Mouse (Mus musculus) olfactory bulb, adult 2 months (tissue): ENCODE measurements at regions not wholly inside any gene's neighbourhood (a gene's known extent, or its start where the extent isn't known, plus 50 kb on each side); places are given as distances from the start of the nearest gene placed in this dataset.

Experiments used
- CTCF ChIP-seq: fragments of 200-500 bp; IDR thresholded peaks from 2 replicates; pipeline ENCODE4 v1.5.1; 2012; ENCODE audit warnings: low read depth, mild to moderate bottlenecking, low read length, moderate library complexity; ENCODE audit not compliant: insufficient read depth
- POLR2A ChIP-seq: fragments of 200-500 bp; IDR thresholded peaks from 2 replicates; pipeline ENCODE4 v1.6.1; 2012; ENCODE audit warnings: mild to moderate bottlenecking, low read depth, low read length, moderate library complexity; ENCODE audit not compliant: insufficient read depth

DNA sequence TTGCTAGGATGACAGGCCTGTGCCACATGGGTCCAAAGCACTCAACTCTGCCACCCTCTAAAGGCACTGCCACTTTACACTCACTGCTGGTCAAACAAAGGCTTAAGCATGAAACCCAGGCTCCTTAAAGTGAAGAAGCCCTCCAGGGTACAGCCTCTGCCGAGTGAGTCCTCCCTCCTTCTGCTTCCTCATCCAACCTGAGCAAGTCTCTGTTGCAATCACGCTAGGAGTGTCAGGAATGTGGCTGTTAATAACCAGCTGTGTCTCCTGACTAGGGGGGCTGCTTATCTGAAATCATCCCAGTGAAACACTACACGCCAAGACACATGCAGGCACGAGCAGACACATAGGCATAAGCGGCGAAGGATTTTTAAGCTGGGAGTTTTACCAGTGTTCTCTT is 99.2 kb upstream of the Jarid2 start:
- TF ChIP-seq CTCF (no peak), POLR2A (no peak)
